Mouse (Mus musculus): ENCODE measurements at regions not wholly inside any gene's neighbourhood (a gene's known extent, or its start where the extent isn't known, plus 50 kb on each side); places are given as distances from the start of the nearest gene placed in this dataset.

GRCm38 (mm10) chr7:70213970-70214520 lies 152.5 kb downstream of the Nr2f2 start:
- no peak for TF ChIP-seq CTCF (IDR thresholded peaks at IDR 0.05; ENCODE audit: borderline replicate concordance, extremely low read depth, insufficient read depth, insufficient read length)
- no peak for TF ChIP-seq POLR2A (IDR thresholded peaks at IDR 0.05; ENCODE audit: borderline replicate concordance, extremely low read depth, insufficient read depth, insufficient read length, poor library complexity, severe bottlenecking)
- DNase-seq (ENCODE audit: low read depth) = no peak

GRCm38 (mm10) chr7:70205900-70206299 lies 160.6 kb downstream of the Nr2f2 start:
- TF ChIP-seq POLR2A (IDR thresholded peaks at IDR 0.05; ENCODE audit: borderline replicate concordance, extremely low read depth, insufficient read depth, insufficient read length, poor library complexity, severe bottlenecking) (no peak), CTCF (IDR thresholded peaks at IDR 0.05; ENCODE audit: borderline replicate concordance, extremely low read depth, insufficient read depth, insufficient read length) (no peak)
- no peak for DNase-seq (ENCODE audit: low read depth)

- no peak for DNase-seq (ENCODE audit: low read depth)
- TF ChIP-seq CTCF (IDR thresholded peaks at IDR 0.05; ENCODE audit: borderline replicate concordance, extremely low read depth, insufficient read depth, insufficient read length) (no peak), POLR2A (IDR thresholded peaks at IDR 0.05; ENCODE audit: borderline replicate concordance, extremely low read depth, insufficient read depth, insufficient read length, poor library complexity, severe bottlenecking) (no peak)
Observed at GRCm38 (mm10) chr7:70200188-70200587, 166.3 kb downstream of the Nr2f2 start.

- no peak for TF ChIP-seq CTCF (IDR thresholded peaks at IDR 0.05; ENCODE audit: borderline replicate concordance, extremely low read depth, insufficient read depth, insufficient read length)
- peak; percentile 18 for DNase-seq (ENCODE audit: low read depth)
Observed at GRCm38 (mm10) chr7:70178956-70179355, 187.6 kb downstream of the Nr2f2 start.

- DNase-seq (ENCODE audit: low read depth) = no peak
- TF ChIP-seq CTCF (IDR thresholded peaks at IDR 0.05; ENCODE audit: borderline replicate concordance, extremely low read depth, insufficient read depth, insufficient read length) = no peak
- no peak for TF ChIP-seq POLR2A (IDR thresholded peaks at IDR 0.05; ENCODE audit: borderline replicate concordance, extremely low read depth, insufficient read depth, insufficient read length, poor library complexity, severe bottlenecking)
Observed at GRCm38 (mm10) chr7:70178006-70178405, 188.5 kb downstream of the Nr2f2 start.

GRCm38 (mm10) chr7:70176686-70177259 lies 189.8 kb downstream of the Nr2f2 start:
- DNase-seq (ENCODE audit: low read depth) = peak; percentile 17
- no peak for TF ChIP-seq CTCF (IDR thresholded peaks at IDR 0.05; ENCODE audit: borderline replicate concordance, extremely low read depth, insufficient read depth, insufficient read length)
- TF ChIP-seq POLR2A (IDR thresholded peaks at IDR 0.05; ENCODE audit: borderline replicate concordance, extremely low read depth, insufficient read depth, insufficient read length, poor library complexity, severe bottlenecking) = no peak

GRCm38 (mm10) chr7:70176086-70176485 lies 190.4 kb downstream of the Nr2f2 start:
- peak; percentile 35 for DNase-seq (ENCODE audit: low read depth)

GRCm38 (mm10) chr7:70172431-70172830 lies 194.1 kb downstream of the Nr2f2 start:
- TF ChIP-seq CTCF (IDR thresholded peaks at IDR 0.05; ENCODE audit: borderline replicate concordance, extremely low read depth, insufficient read depth, insufficient read length) (no peak), POLR2A (IDR thresholded peaks at IDR 0.05; ENCODE audit: borderline replicate concordance, extremely low read depth, insufficient read depth, insufficient read length, poor library complexity, severe bottlenecking) (no peak)
- peak; percentile 60 for DNase-seq (ENCODE audit: low read depth)

More at GRCm38 (mm10) chr7:70176086-70176485, 190.4 kb downstream of the Nr2f2 start:
- TF ChIP-seq POLR2A (IDR thresholded peaks at IDR 0.05; ENCODE audit: borderline replicate concordance, extremely low read depth, insufficient read depth, insufficient read length, poor library complexity, severe bottlenecking) (no peak), CTCF (IDR thresholded peaks at IDR 0.05; ENCODE audit: borderline replicate concordance, extremely low read depth, insufficient read depth, insufficient read length) (no peak)

- DNase-seq (ENCODE audit: low read depth) = peak; percentile 57
- no peak for TF ChIP-seq CTCF (IDR thresholded peaks at IDR 0.05; ENCODE audit: borderline replicate concordance, extremely low read depth, insufficient read depth, insufficient read length)
- TF ChIP-seq POLR2A (IDR thresholded peaks at IDR 0.05; ENCODE audit: borderline replicate concordance, extremely low read depth, insufficient read depth, insufficient read length, poor library complexity, severe bottlenecking) = no peak
Observed at GRCm38 (mm10) chr7:70171456-70171855, 195.1 kb downstream of the Nr2f2 start.

- peak; percentile 57 for DNase-seq (ENCODE audit: low read depth)
- TF ChIP-seq POLR2A (IDR thresholded peaks at IDR 0.05; ENCODE audit: borderline replicate concordance, extremely low read depth, insufficient read depth, insufficient read length, poor library complexity, severe bottlenecking) (no peak), CTCF (IDR thresholded peaks at IDR 0.05; ENCODE audit: borderline replicate concordance, extremely low read depth, insufficient read depth, insufficient read length) (no peak)
Observed at GRCm38 (mm10) chr7:70168080-70168479, 198.5 kb downstream of the Nr2f2 start.

GRCm38 (mm10) chr7:70166081-70166480 lies 200.5 kb downstream of the Nr2f2 start:
- TF ChIP-seq POLR2A (IDR thresholded peaks at IDR 0.05; ENCODE audit: borderline replicate concordance, extremely low read depth, insufficient read depth, insufficient read length, poor library complexity, severe bottlenecking) (no peak), CTCF (IDR thresholded peaks at IDR 0.05; ENCODE audit: borderline replicate concordance, extremely low read depth, insufficient read depth, insufficient read length) (no peak)
- peak; percentile 38 for DNase-seq (ENCODE audit: low read depth)

GRCm38 (mm10) chr7:70165501-70165900 lies 201.0 kb downstream of the Nr2f2 start:
- TF ChIP-seq POLR2A (IDR thresholded peaks at IDR 0.05; ENCODE audit: borderline replicate concordance, extremely low read depth, insufficient read depth, insufficient read length, poor library complexity, severe bottlenecking) (no peak), CTCF (IDR thresholded peaks at IDR 0.05; ENCODE audit: borderline replicate concordance, extremely low read depth, insufficient read depth, insufficient read length) (no peak)
- DNase-seq (ENCODE audit: low read depth) = no peak
